Mouse (Mus musculus): ENCODE data around the gene 1700061G19Rik. TPM values are rescaled to one million over a fixed set of nuclear protein-coding genes. Genes with fewer than 3 reads are reported as not detected.
A peak's percentile ranks its signal among the peaks of the same experiment; 100 is the strongest.

Gene 1700061G19Rik
- total and polyA plus RNA-seq, 3 experiments, result 0.27 to 0.68 TPM; not detected in 1

DNA sequence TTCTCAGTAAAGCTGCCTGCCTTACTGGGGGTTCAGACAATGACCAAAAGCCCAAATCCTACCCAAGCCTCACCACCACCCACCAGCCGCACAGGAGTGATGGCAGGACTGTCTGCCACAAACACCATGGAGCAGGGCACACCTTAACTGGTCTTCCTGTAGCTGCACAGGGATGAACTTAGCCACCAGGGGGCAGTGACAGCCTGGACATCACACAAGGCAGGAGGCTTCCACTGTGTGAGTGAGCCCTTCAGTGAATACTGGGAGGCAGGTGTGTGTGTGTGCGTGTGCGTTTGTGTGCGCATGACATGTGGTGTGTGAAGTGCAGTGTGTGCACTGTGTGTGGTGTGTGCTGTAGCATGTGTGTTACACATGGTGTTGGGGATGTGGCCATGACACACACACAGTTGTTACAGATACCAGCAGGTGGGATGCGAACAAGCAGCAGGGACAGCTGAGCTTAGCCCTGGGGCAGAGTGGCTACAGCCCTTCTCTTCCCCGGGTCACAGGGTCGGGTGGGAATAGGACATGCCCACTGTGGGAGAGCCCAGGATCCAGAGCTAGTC lies 22.4 kb downstream of the 1700061G19Rik start:
- Histone ChIP-seq H3K27me3 (ENCODE audit: control insufficient read depth in 1 of 2, insufficient read depth in 2 of 2, low read length in 2 of 2) (no peaks in the 10 kb centered on the region), H3K79me2 (ENCODE audit: control insufficient read depth, insufficient read depth, low read length, poor library complexity) (no peaks in the 10 kb centered on the region), H3K9ac (ENCODE audit: control insufficient read depth, low read depth, low read length, poor library complexity, severe bottlenecking) (no peak overlapping the region), H3K4me3 (ENCODE audit: control insufficient read depth in 1 of 2, insufficient read depth in 1 of 2, low read depth in 2 of 2, low read length in 2 of 2) (no peak overlapping the region), H3K27ac (ENCODE audit: control insufficient read depth, low read depth, low read length) (no peak overlapping the region), H3K36me3 (ENCODE audit: control insufficient read depth in 1 of 2, insufficient read depth in 2 of 2, low read length in 2 of 2) (no peaks in the 10 kb centered on the region; a peak in 1 of 4 replicates), H3K9me3 (replicated peaks; ENCODE audit: insufficient read depth, low read length) (no peaks in the 10 kb centered on the region), H3K4me1 (ENCODE audit: control insufficient read depth in 1 of 2, insufficient read depth in 2 of 2, low read length in 2 of 2) (no peaks in the 10 kb centered on the region)
- peak; percentile 81 for DNase-seq (ENCODE audit: low read depth, low spot score)
- peak; percentile 86 to 92 (median 88) for TF ChIP-seq CTCF (IDR thresholded peaks at IDR 0.05 in 2 of 3, conservative IDR thresholded peaks at IDR 0.05 in 1 of 3; ENCODE audit: control insufficient read depth in 1 of 3, insufficient read depth in 1 of 3, low read depth in 2 of 3, low read length in 3 of 3, poor library complexity in 1 of 3, severe bottlenecking in 1 of 3)
- no peak for TF ChIP-seq GABPA (IDR thresholded peaks at IDR 0.05; ENCODE audit: low read depth, low read length)
- no peak for TF ChIP-seq ELF1 (IDR thresholded peaks at IDR 0.05; ENCODE audit: low read depth, low read length)
- TF ChIP-seq ZC3H11A (IDR thresholded peaks at IDR 0.05; ENCODE audit: low read depth, low read length), result peak; percentile 66
- 0 out of 2 replicates have a peak, but pooled peaks have one; percentile 13 for TF ChIP-seq BHLHE40 (IDR thresholded peaks at IDR 0.05; ENCODE audit: borderline replicate concordance, low read depth, low read length)
- peak; percentile 84 for TF ChIP-seq SMC3 (IDR thresholded peaks at IDR 0.05; ENCODE audit: low read depth, low read length)
- TF ChIP-seq GATA1 (IDR thresholded peaks at IDR 0.05; ENCODE audit: low read depth, low read length), result no peak
- no peak for TF ChIP-seq JUND (IDR thresholded peaks at IDR 0.05; ENCODE audit: low read depth, low read length)
- TF ChIP-seq RAD21 (IDR thresholded peaks at IDR 0.05; ENCODE audit: low read depth, low read length), result peak; percentile 73
- peak; percentile 37; the same call in 1 of the 2 replicates for TF ChIP-seq MAX (IDR thresholded peaks at IDR 0.05; ENCODE audit: low read length)

DNA sequence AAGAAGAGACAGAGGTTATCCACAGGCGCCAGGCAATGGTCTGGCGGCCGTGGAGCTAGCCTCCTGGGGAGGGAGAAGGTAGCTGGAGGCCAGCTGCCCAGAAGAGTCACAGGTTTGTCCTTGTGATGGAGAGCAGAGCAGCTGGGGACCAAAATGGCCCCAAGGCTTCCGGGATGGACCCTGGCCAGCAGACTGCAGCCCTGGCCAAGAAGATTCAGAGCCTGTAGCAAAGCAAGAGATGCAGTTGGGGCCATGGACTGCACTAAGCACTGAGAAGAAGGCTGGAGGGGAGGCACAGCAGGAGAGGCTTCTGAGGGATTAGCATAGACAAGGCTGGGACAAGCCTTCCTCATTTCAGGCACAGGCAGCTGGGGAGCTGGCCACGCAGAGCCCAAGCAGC lies 27.4 kb downstream of the 1700061G19Rik start:
- Histone ChIP-seq H3K27me3 (ENCODE audit: control insufficient read depth in 1 of 2, insufficient read depth in 2 of 2, low read length in 2 of 2) (no peaks in the 10 kb centered on the region), H3K4me1 (ENCODE audit: control insufficient read depth in 1 of 2, insufficient read depth in 2 of 2, low read length in 2 of 2) (no peaks in the 10 kb centered on the region), H3K4me3 (ENCODE audit: control insufficient read depth in 1 of 2, insufficient read depth in 1 of 2, low read depth in 2 of 2, low read length in 2 of 2) (no peak overlapping the region), H3K36me3 (ENCODE audit: control insufficient read depth in 1 of 2, insufficient read depth in 2 of 2, low read length in 2 of 2) (no peaks in the 10 kb centered on the region; a peak in 2 of 4 replicates), H3K27ac (ENCODE audit: control insufficient read depth, low read depth, low read length) (no peak overlapping the region), H3K9me3 (replicated peaks; ENCODE audit: insufficient read depth, low read length) (no peaks in the 10 kb centered on the region), H3K9ac (ENCODE audit: control insufficient read depth, low read depth, low read length, poor library complexity, severe bottlenecking) (no peak overlapping the region), H3K79me2 (ENCODE audit: control insufficient read depth, insufficient read depth, low read length, poor library complexity) (no peaks in the 10 kb centered on the region)
- no peak for DNase-seq (ENCODE audit: low read depth, low spot score)
- TF ChIP-seq MAX (IDR thresholded peaks at IDR 0.05; ENCODE audit: low read length) (no peak), RCOR1 (IDR thresholded peaks at IDR 0.05; ENCODE audit: low read depth, low read length) (no peak), JUND (IDR thresholded peaks at IDR 0.05; ENCODE audit: low read depth, low read length) (no peak), RAD21 (IDR thresholded peaks at IDR 0.05; ENCODE audit: low read depth, low read length) (no peak), MAFK (IDR thresholded peaks at IDR 0.05; ENCODE audit: borderline replicate concordance, low read depth, low read length) (no peak), SIN3A (IDR thresholded peaks at IDR 0.05; ENCODE audit: low read length) (no peak), MEF2A (IDR thresholded peaks at IDR 0.05; ENCODE audit: extremely low read depth, insufficient replicate concordance, low read depth, low read length, poor library complexity, severe bottlenecking) (no peak), POLR2A (IDR thresholded peaks at IDR 0.05; ENCODE audit: control insufficient read depth in 1 of 2, insufficient read depth in 1 of 2, low read depth in 1 of 2, low read length in 2 of 2, poor library complexity in 1 of 2) (no peak), UBTF (IDR thresholded peaks at IDR 0.05; ENCODE audit: borderline replicate concordance, insufficient read depth, low read depth, low read length) (no peak), ZC3H11A (IDR thresholded peaks at IDR 0.05; ENCODE audit: low read depth, low read length) (no peak), CHD2 (IDR thresholded peaks at IDR 0.05; ENCODE audit: low read length) (no peak), MAZ (IDR thresholded peaks at IDR 0.05; ENCODE audit: low read depth, low read length) (no peak), ZMIZ1 (IDR thresholded peaks at IDR 0.05; ENCODE audit: low read depth, low read length) (no peak), NELFE (IDR thresholded peaks at IDR 0.05; ENCODE audit: low read depth, low read length) (no peak), ZKSCAN1 (IDR thresholded peaks at IDR 0.05; ENCODE audit: low read depth, low read length) (no peak), TAL1 (IDR thresholded peaks at IDR 0.05; ENCODE audit: low read length) (no peak), ZNF384 (IDR thresholded peaks at IDR 0.05; ENCODE audit: low read depth, low read length) (no peak), KAT2A (conservative IDR thresholded peaks at IDR 0.05; ENCODE audit: low read depth, low read length) (no peak)

Measured in MEL (cell line).